Mouse (Mus musculus): ENCODE measurements at regions not wholly inside any gene's neighbourhood (a gene's known extent, or its start where the extent isn't known, plus 50 kb on each side); places are given as distances from the start of the nearest gene placed in this dataset.

- H3K9ac ChIP-seq (replicated peaks; ENCODE audit: low read depth, low read length): no peak overlapping the region
- no peak for ATAC-seq
- WGBS: 80% methylated on average over 1 of the region's 1 CpGs
- H3K27me3 ChIP-seq (replicated peaks; ENCODE audit: control insufficient read depth, insufficient read depth, low read length): no peaks in the 10 kb centered on the region
- no peak overlapping the region for H3K4me3 ChIP-seq (replicated peaks; ENCODE audit: low read length)
- H3K36me3 ChIP-seq (ENCODE audit: control insufficient read depth, insufficient read depth): no peaks in the 10 kb centered on the region
- H3K4me1 ChIP-seq (replicated peaks; ENCODE audit: control insufficient read depth, insufficient read depth, low read length): no peaks in the 10 kb centered on the region
- no peak overlapping the region for H3K27ac ChIP-seq (ENCODE audit: low read length)
- H3K4me2 ChIP-seq (ENCODE audit: low read length): no peak overlapping the region
- H3K9me3 ChIP-seq (ENCODE audit: control insufficient read depth, low read length): no peaks in the 10 kb centered on the region
Observed at GRCm38 (mm10) chr4:70160525-70161224, 249.6 kb downstream of the Cdk5rap2 start.

- no peak overlapping the region for H3K9ac ChIP-seq (replicated peaks; ENCODE audit: low read depth, low read length)
- ATAC-seq: no peak
- no peak overlapping the region for H3K4me2 ChIP-seq (ENCODE audit: low read length)
- no peaks in the 10 kb centered on the region for H3K4me1 ChIP-seq (replicated peaks; ENCODE audit: control insufficient read depth, insufficient read depth, low read length)
- H3K9me3 ChIP-seq (ENCODE audit: control insufficient read depth, low read length): no peaks in the 10 kb centered on the region
- H3K27ac ChIP-seq (ENCODE audit: low read length): no peak overlapping the region
- H3K36me3 ChIP-seq (ENCODE audit: control insufficient read depth, insufficient read depth): no peaks in the 10 kb centered on the region
- 89% methylated on average over 1 of the region's 1 CpGs for WGBS
- no peak overlapping the region for H3K4me3 ChIP-seq (replicated peaks; ENCODE audit: low read length)
- H3K27me3 ChIP-seq (replicated peaks; ENCODE audit: control insufficient read depth, insufficient read depth, low read length): no peaks in the 10 kb centered on the region
Observed at GRCm38 (mm10) chr4:70160062-70160461, 250.2 kb downstream of the Cdk5rap2 start.

- no peak overlapping the region for H3K9ac ChIP-seq (replicated peaks; ENCODE audit: low read depth, low read length)
- H3K36me3 ChIP-seq (ENCODE audit: control insufficient read depth, insufficient read depth): no peaks in the 10 kb centered on the region
- H3K4me2 ChIP-seq (ENCODE audit: low read length): no peak overlapping the region
- ATAC-seq: no peak
- H3K4me3 ChIP-seq (replicated peaks; ENCODE audit: low read length): no peak overlapping the region
- no peaks in the 10 kb centered on the region for H3K27me3 ChIP-seq (replicated peaks; ENCODE audit: control insufficient read depth, insufficient read depth, low read length)
- no peaks in the 10 kb centered on the region for H3K9me3 ChIP-seq (ENCODE audit: control insufficient read depth, low read length)
- H3K4me1 ChIP-seq (replicated peaks; ENCODE audit: control insufficient read depth, insufficient read depth, low read length): no peaks in the 10 kb centered on the region
- no peak overlapping the region for H3K27ac ChIP-seq (ENCODE audit: low read length)
- WGBS: 73% methylated on average over 3 of the region's 3 CpGs
Observed at GRCm38 (mm10) chr4:70153179-70153578, 257.1 kb downstream of the Cdk5rap2 start.

- Histone ChIP-seq H3K4me3 (replicated peaks; ENCODE audit: low read length) (no peak overlapping the region), H3K4me2 (ENCODE audit: low read length) (no peak overlapping the region), H3K9me3 (ENCODE audit: control insufficient read depth, low read length) (no peaks in the 10 kb centered on the region), H3K36me3 (ENCODE audit: control insufficient read depth, insufficient read depth) (no peaks in the 10 kb centered on the region), H3K9ac (replicated peaks; ENCODE audit: low read depth, low read length) (no peak overlapping the region), H3K27me3 (replicated peaks; ENCODE audit: control insufficient read depth, insufficient read depth, low read length) (no peaks in the 10 kb centered on the region), H3K27ac (ENCODE audit: low read length) (no peak overlapping the region), H3K4me1 (replicated peaks; ENCODE audit: control insufficient read depth, insufficient read depth, low read length) (no peaks in the 10 kb centered on the region)
- ATAC-seq: no peak
Observed at GRCm38 (mm10) chr4:70109011-70109410, 301.2 kb downstream of the Cdk5rap2 start.

- Histone ChIP-seq H3K9me3 (ENCODE audit: control insufficient read depth, low read length) (no peaks in the 10 kb centered on the region), H3K4me3 (replicated peaks; ENCODE audit: low read length) (no peak overlapping the region), H3K27ac (ENCODE audit: low read length) (no peak overlapping the region), H3K36me3 (ENCODE audit: control insufficient read depth, insufficient read depth) (no peaks in the 10 kb centered on the region), H3K27me3 (replicated peaks; ENCODE audit: control insufficient read depth, insufficient read depth, low read length) (no peaks in the 10 kb centered on the region), H3K4me2 (ENCODE audit: low read length) (no peak overlapping the region), H3K4me1 (replicated peaks; ENCODE audit: control insufficient read depth, insufficient read depth, low read length) (no peaks in the 10 kb centered on the region), H3K9ac (replicated peaks; ENCODE audit: low read depth, low read length) (no peak overlapping the region)
- no peak for ATAC-seq
- WGBS: 82% methylated on average over 2 of the region's 2 CpGs
Observed at GRCm38 (mm10) chr4:70105776-70106175, 304.5 kb downstream of the Cdk5rap2 start.

GRCm38 (mm10) chr4:70097353-70097752 is 312.9 kb downstream of the Cdk5rap2 start:
- no peaks in the 10 kb centered on the region for H3K27me3 ChIP-seq (replicated peaks; ENCODE audit: control insufficient read depth, insufficient read depth, low read length)
- H3K4me3 ChIP-seq (replicated peaks; ENCODE audit: low read length): no peak overlapping the region
- no peak overlapping the region for H3K4me2 ChIP-seq (ENCODE audit: low read length)
- no peaks in the 10 kb centered on the region for H3K4me1 ChIP-seq (replicated peaks; ENCODE audit: control insufficient read depth, insufficient read depth, low read length)
- no peak overlapping the region for H3K27ac ChIP-seq (ENCODE audit: low read length)
- no peaks in the 10 kb centered on the region for H3K36me3 ChIP-seq (ENCODE audit: control insufficient read depth, insufficient read depth)
- no peak overlapping the region for H3K9ac ChIP-seq (replicated peaks; ENCODE audit: low read depth, low read length)
- WGBS: 69% methylated on average over 3 of the region's 3 CpGs
- no peaks in the 10 kb centered on the region for H3K9me3 ChIP-seq (ENCODE audit: control insufficient read depth, low read length)
- no peak for ATAC-seq

GRCm38 (mm10) chr4:70078206-70078605 is 332.0 kb downstream of the Cdk5rap2 start:
- no peak overlapping the region for H3K4me2 ChIP-seq (ENCODE audit: low read length)
- H3K9me3 ChIP-seq (ENCODE audit: control insufficient read depth, low read length): no peaks in the 10 kb centered on the region
- H3K4me1 ChIP-seq (replicated peaks; ENCODE audit: control insufficient read depth, insufficient read depth, low read length): no peaks in the 10 kb centered on the region
- ATAC-seq: no peak
- no peaks in the 10 kb centered on the region for H3K36me3 ChIP-seq (ENCODE audit: control insufficient read depth, insufficient read depth)
- no peak overlapping the region for H3K4me3 ChIP-seq (replicated peaks; ENCODE audit: low read length)
- H3K27me3 ChIP-seq (replicated peaks; ENCODE audit: control insufficient read depth, insufficient read depth, low read length): no peaks in the 10 kb centered on the region
- H3K27ac ChIP-seq (ENCODE audit: low read length): no peak overlapping the region
- H3K9ac ChIP-seq (replicated peaks; ENCODE audit: low read depth, low read length): no peak overlapping the region

GRCm38 (mm10) chr4:70062516-70062915 is 347.7 kb downstream of the Cdk5rap2 start:
- Histone ChIP-seq H3K36me3 (ENCODE audit: control insufficient read depth, insufficient read depth) (no peaks in the 10 kb centered on the region), H3K27me3 (replicated peaks; ENCODE audit: control insufficient read depth, insufficient read depth, low read length) (no peaks in the 10 kb centered on the region), H3K9me3 (ENCODE audit: control insufficient read depth, low read length) (no peaks in the 10 kb centered on the region), H3K4me1 (replicated peaks; ENCODE audit: control insufficient read depth, insufficient read depth, low read length) (no peaks in the 10 kb centered on the region), H3K27ac (ENCODE audit: low read length) (no peak overlapping the region), H3K4me3 (replicated peaks; ENCODE audit: low read length) (no peak overlapping the region), H3K9ac (replicated peaks; ENCODE audit: low read depth, low read length) (no peak overlapping the region), H3K4me2 (ENCODE audit: low read length) (no peak overlapping the region)
- 88% methylated on average over 1 of the region's 1 CpGs for WGBS
- no peak for ATAC-seq

- Histone ChIP-seq H3K9me3 (ENCODE audit: control insufficient read depth, low read length) (no peaks in the 10 kb centered on the region), H3K4me2 (ENCODE audit: low read length) (no peak overlapping the region), H3K4me1 (replicated peaks; ENCODE audit: control insufficient read depth, insufficient read depth, low read length) (no peaks in the 10 kb centered on the region), H3K36me3 (ENCODE audit: control insufficient read depth, insufficient read depth) (no peaks in the 10 kb centered on the region), H3K27me3 (replicated peaks; ENCODE audit: control insufficient read depth, insufficient read depth, low read length) (no peaks in the 10 kb centered on the region), H3K4me3 (replicated peaks; ENCODE audit: low read length) (no peak overlapping the region), H3K9ac (replicated peaks; ENCODE audit: low read depth, low read length) (no peak overlapping the region), H3K27ac (ENCODE audit: low read length) (peak overlapping the region; percentile 71)
- peak; percentile 94 for ATAC-seq
- 69% methylated on average over 12 of the region's 12 CpGs for WGBS
Observed at GRCm38 (mm10) chr4:70058831-70059544, 351.3 kb downstream of the Cdk5rap2 start.

Data from forebrain, embryonic 16.5 days (tissue).